Mouse (Mus musculus) thymus, adult 2 months (tissue): ENCODE data around the gene Mrps11.

Experiments
- CTCF ChIP-seq: fragments of 200-500 bp; IDR thresholded peaks from 2 replicates; pipeline ENCODE4 v1.5.1; 2012; ENCODE audit warnings: mild to moderate bottlenecking, control low read depth, low read length, moderate library complexity, borderline replicate concordance; ENCODE audit not compliant: control insufficient read depth, poor library complexity, insufficient read depth; ENCODE audit errors: extremely low read depth
- POLR2A ChIP-seq: fragments of 200-500 bp; IDR thresholded peaks from 2 replicates; pipeline ENCODE4 v1.6.1; 2012; ENCODE audit warnings: mild to moderate bottlenecking, low read length, control low read depth, moderate library complexity; ENCODE audit not compliant: control insufficient read depth, poor library complexity, insufficient read depth; ENCODE audit errors: extremely low read depth

DNA sequence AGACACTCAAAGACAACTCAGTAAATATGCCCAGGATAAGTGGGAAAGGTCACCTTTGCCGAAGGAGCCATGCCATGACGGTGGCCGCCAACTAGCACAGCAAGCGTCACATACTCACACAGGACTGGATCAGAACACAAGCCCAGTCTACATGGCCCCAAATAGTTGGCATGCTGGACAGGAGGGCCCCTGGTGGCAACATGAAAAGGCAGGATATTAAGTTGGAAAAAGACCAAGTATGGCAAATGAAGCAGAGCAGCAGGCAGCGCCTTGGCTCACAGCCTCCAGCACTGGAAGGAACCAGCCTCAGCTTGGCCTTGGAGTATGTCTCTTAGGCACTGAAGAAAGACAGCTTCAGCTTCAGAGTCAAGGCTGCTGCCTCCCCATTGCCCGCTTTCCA, 30.9 kb downstream of the Mrps11 start:
- TF ChIP-seq POLR2A = no peak
- TF ChIP-seq CTCF = no peak
